Mouse (Mus musculus): ENCODE measurements around the gene Prc1. TPM values are rescaled to one million over a fixed set of nuclear protein-coding genes. Genes with fewer than 3 reads are reported as not detected.

Gene Prc1
- polyA plus RNA-seq, 1 experiment from 2014 or later: 47.7 TPM

DNA sequence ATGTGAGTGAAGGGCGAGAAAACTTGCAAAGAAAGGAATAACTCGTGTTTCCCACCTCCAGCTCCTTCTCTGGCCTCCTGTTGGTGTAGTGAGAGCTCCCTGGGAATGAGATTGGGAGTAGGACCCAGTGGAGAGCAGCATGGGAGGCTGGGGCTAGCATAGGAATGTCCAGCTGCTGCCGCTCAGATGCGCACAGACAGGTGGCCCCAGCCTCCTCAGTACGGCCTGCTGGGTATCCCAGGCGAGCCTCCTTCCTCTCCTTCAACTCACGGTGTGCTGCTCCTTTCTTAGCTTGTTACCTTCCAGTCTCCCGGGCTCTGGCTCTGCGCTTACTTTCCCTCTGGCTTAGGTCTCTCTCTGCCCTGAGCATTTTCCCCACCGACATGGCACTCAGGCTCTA, 14.2 kb upstream of the Prc1 start:
- H3K4me3 ChIP-seq (replicated peaks; ENCODE audit: low read depth, low read length): no peak overlapping the region
- no peaks in the 10 kb centered on the region for H3K4me1 ChIP-seq (ENCODE audit: control insufficient read depth, insufficient read depth, low read length)
- no peaks in the 10 kb centered on the region for H3K27me3 ChIP-seq (ENCODE audit: control insufficient read depth, insufficient read depth, low read length)
- H3K9ac ChIP-seq (replicated peaks; ENCODE audit: low read length): no peak overlapping the region
- ATAC-seq (ENCODE audit: low FRiP score, low TSS enrichment) (no peak), DNase-seq (no peak)
- peaks cover 79% of the 10 kb centered on the region for H3K36me3 ChIP-seq (ENCODE audit: control insufficient read depth, insufficient read depth, low read length)
- WGBS: 85% methylated on average over 10 of the region's 10 CpGs
- peaks cover 3% of the 10 kb centered on the region; the same call in 1 of the 2 replicates for H3K9me3 ChIP-seq (ENCODE audit: control insufficient read depth, low read length)
- no peak overlapping the region for H3K27ac ChIP-seq (replicated peaks; ENCODE audit: low read depth, low read length)
- H3K4me2 ChIP-seq (ENCODE audit: low read length): no peak overlapping the region

DNA sequence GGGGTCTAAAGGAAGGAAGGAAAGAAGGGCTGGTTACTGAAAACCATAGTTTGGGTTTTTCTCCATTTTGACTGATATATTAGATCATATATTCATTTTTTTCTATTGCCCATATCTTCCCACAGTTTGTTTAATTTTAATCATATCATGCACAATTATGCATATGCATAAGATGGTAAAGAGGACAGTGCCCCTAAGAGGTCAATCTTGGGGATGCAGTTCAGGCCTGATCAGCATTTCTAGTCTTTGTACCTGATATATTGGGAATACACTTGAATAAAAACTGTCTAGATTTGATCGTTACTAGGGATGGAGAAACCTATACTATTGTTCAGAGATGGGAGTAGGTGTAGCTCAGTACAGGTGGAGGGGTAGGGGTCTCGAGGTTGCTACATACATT, 13.3 kb upstream of the Prc1 start:
- no peak overlapping the region for H3K4me2 ChIP-seq (ENCODE audit: low read length)
- DNase-seq (no peak), ATAC-seq (ENCODE audit: low FRiP score, low TSS enrichment) (no peak)
- no peaks in the 10 kb centered on the region for H3K4me1 ChIP-seq (ENCODE audit: control insufficient read depth, insufficient read depth, low read length)
- no peak overlapping the region for H3K27ac ChIP-seq (replicated peaks; ENCODE audit: low read depth, low read length)
- peaks cover 81% of the 10 kb centered on the region for H3K36me3 ChIP-seq (ENCODE audit: control insufficient read depth, insufficient read depth, low read length)
- no peak overlapping the region for H3K9ac ChIP-seq (replicated peaks; ENCODE audit: low read length)
- no peaks in the 10 kb centered on the region for H3K27me3 ChIP-seq (ENCODE audit: control insufficient read depth, insufficient read depth, low read length)
- H3K9me3 ChIP-seq (ENCODE audit: control insufficient read depth, low read length): no peaks in the 10 kb centered on the region
- no peak overlapping the region for H3K4me3 ChIP-seq (replicated peaks; ENCODE audit: low read depth, low read length)
- WGBS: 87% methylated on average over 2 of the region's 2 CpGs

DNA sequence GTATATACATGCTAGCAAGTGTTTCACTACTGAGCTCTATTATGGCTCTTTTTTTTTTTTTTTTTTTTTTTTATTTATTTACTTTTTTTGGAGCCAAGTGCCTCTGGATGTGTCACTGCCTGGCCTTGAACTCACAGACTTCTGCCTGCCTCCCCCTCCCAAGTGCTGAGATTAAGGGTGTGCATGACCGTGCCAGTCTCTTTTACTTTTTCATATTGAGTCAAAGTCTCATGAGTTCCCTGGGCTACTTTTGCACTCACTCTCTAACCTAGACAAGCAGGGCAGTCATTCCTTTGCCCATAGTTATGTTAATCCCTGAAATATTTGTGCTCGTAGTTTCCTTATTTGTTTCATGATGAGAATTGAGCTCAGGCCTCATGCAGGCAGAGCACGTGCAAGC, 12.6 kb upstream of the Prc1 start:
- no peak for ATAC-seq (ENCODE audit: low FRiP score, low TSS enrichment)
- Histone ChIP-seq H3K9ac (replicated peaks; ENCODE audit: low read length) (no peak overlapping the region), H3K4me2 (ENCODE audit: low read length) (no peak overlapping the region), H3K4me3 (replicated peaks; ENCODE audit: low read depth, low read length) (no peak overlapping the region), H3K27me3 (ENCODE audit: control insufficient read depth, insufficient read depth, low read length) (no peaks in the 10 kb centered on the region), H3K4me1 (ENCODE audit: control insufficient read depth, insufficient read depth, low read length) (no peaks in the 10 kb centered on the region), H3K36me3 (ENCODE audit: control insufficient read depth, insufficient read depth, low read length) (peaks cover 81% of the 10 kb centered on the region), H3K9me3 (ENCODE audit: control insufficient read depth, low read length) (no peaks in the 10 kb centered on the region), H3K27ac (replicated peaks; ENCODE audit: low read depth, low read length) (no peak overlapping the region)
- no peak for DNase-seq
- 87% methylated on average over 3 of the region's 3 CpGs for WGBS

DNA sequence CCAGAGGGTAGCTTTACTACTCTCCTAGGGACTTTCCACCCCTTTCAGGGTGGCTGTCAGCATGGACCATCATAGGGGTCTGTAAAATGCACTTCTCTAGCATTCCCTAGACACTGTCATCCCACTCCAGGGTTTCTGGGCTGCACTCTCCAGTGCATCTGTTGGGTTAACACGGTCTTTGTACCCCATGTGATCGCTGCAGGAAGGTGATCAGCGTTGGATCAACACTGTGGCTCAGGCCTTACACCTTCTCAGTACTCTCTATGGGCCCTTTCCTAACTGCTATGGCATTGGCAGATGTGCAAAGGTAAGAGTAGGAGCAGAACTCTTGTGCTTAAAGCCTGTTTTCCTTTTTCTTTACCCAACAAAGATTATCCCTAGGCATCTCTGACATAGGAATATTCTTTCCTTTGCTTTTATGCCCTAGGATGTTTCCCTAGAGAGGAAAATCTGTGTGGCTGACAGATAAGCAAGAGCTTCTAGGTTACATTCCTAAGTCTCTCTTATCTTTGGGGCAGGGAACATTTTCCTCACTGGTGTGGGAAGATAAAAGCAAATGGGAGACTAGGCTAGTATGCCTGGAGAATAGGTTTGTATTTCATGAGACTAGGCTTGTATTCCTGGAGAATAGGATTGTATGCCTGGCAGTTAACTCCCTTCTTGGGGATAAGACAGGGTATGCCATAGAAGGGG, 10.9 kb upstream of the Prc1 start:
- DNase-seq (no peak), ATAC-seq (ENCODE audit: low FRiP score, low TSS enrichment) (no peak)
- Histone ChIP-seq H3K36me3 (ENCODE audit: control insufficient read depth, insufficient read depth, low read length) (peaks cover 84% of the 10 kb centered on the region), H3K9me3 (ENCODE audit: control insufficient read depth, low read length) (no peaks in the 10 kb centered on the region), H3K4me3 (replicated peaks; ENCODE audit: low read depth, low read length) (no peak overlapping the region), H3K9ac (replicated peaks; ENCODE audit: low read length) (no peak overlapping the region), H3K27me3 (ENCODE audit: control insufficient read depth, insufficient read depth, low read length) (no peaks in the 10 kb centered on the region), H3K4me1 (ENCODE audit: control insufficient read depth, insufficient read depth, low read length) (no peaks in the 10 kb centered on the region), H3K4me2 (ENCODE audit: low read length) (no peak overlapping the region), H3K27ac (replicated peaks; ENCODE audit: low read depth, low read length) (no peak overlapping the region)
- 94% methylated on average over 3 of the region's 3 CpGs for WGBS

DNA sequence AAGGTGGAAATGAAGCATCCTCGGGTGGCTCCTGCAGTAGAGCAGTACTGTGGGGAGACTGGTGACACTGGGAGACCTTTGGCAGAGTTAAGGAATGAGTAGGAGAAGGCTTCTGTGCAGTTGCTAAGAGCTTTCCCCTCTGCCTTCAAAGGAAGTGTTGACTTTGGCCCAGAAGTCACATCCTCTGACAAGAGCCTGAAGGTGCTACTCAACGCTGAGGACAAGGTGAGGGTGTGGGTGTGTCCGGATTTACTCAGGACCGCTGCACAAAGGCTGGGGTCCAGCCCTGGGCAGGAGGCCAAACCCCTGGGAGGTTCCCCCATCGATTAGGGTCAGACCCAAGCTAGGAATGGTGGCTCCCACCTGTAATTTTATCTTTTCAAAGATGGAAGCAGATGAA, 9.9 kb upstream of the Prc1 start:
- Histone ChIP-seq H3K4me3 (replicated peaks; ENCODE audit: low read depth, low read length) (no peak overlapping the region), H3K27me3 (ENCODE audit: control insufficient read depth, insufficient read depth, low read length) (no peaks in the 10 kb centered on the region), H3K9me3 (ENCODE audit: control insufficient read depth, low read length) (no peaks in the 10 kb centered on the region), H3K9ac (replicated peaks; ENCODE audit: low read length) (no peak overlapping the region), H3K4me2 (ENCODE audit: low read length) (no peak overlapping the region), H3K27ac (replicated peaks; ENCODE audit: low read depth, low read length) (no peak overlapping the region), H3K36me3 (ENCODE audit: control insufficient read depth, insufficient read depth, low read length) (peaks cover 77% of the 10 kb centered on the region), H3K4me1 (ENCODE audit: control insufficient read depth, insufficient read depth, low read length) (no peaks in the 10 kb centered on the region)
- 93% methylated on average over 5 of the region's 5 CpGs for WGBS
- DNase-seq: no peak
- ATAC-seq (ENCODE audit: low FRiP score, low TSS enrichment): no peak

DNA sequence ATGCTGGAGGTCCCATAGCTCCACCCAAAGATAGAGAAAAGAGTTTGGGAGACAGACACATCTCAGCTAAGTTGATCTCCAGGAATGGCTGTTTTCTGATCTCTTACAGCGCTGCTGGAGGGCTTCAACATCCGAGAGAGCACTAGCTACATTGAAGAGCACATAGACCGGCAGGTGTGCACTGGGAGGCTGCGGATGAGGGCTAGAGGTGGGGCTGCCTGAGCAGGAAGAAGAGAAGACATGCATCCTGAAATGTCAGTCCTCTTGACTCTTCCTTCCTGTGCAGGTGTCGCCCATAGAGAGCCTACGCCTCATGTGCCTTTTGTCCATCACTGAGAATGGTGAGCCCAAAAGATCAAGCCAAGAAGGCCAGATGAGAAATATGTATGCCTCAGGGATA, 8.5 kb upstream of the Prc1 start:
- WGBS: 90% methylated on average over 6 of the region's 6 CpGs
- no peaks in the 10 kb centered on the region for H3K4me1 ChIP-seq (ENCODE audit: control insufficient read depth, insufficient read depth, low read length)
- H3K36me3 ChIP-seq (ENCODE audit: control insufficient read depth, insufficient read depth, low read length): peaks cover 76% of the 10 kb centered on the region

DNA sequence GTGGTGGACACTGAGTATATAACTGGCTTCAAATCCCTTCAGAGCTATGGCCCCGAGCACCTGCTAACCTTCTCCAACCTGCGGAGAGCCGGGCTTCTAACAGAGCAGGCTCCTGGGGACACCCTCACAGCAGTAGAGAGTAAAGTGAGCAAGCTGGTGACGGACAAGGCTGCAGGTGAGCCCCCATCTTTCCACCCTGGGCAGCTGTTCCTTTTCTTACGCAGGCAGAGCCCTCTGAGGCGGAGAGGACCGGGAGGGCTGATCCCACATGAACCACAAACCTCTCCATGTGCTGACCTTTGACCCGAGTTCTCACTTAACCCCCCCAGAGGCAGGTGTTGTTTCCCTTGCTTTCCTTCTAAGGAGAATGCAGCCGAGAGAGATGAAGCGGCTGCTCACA, 6.5 kb upstream of the Prc1 start:
- Histone ChIP-seq H3K4me1 (ENCODE audit: control insufficient read depth, insufficient read depth, low read length) (no peaks in the 10 kb centered on the region), H3K4me2 (ENCODE audit: low read length) (no peak overlapping the region), H3K9ac (replicated peaks; ENCODE audit: low read length) (no peak overlapping the region), H3K27ac (replicated peaks; ENCODE audit: low read depth, low read length) (no peak overlapping the region), H3K36me3 (ENCODE audit: control insufficient read depth, insufficient read depth, low read length) (peaks cover 84% of the 10 kb centered on the region), H3K27me3 (ENCODE audit: control insufficient read depth, insufficient read depth, low read length) (no peaks in the 10 kb centered on the region), H3K9me3 (ENCODE audit: control insufficient read depth, low read length) (no peaks in the 10 kb centered on the region), H3K4me3 (replicated peaks; ENCODE audit: low read depth, low read length) (no peak overlapping the region)
- 82% methylated on average over 10 of the region's 10 CpGs for WGBS
- DNase-seq (no peak), ATAC-seq (ENCODE audit: low FRiP score, low TSS enrichment) (no peak)

More for the DNA sequence above, 8.5 kb upstream of the Prc1 start:
- no peak for ATAC-seq (ENCODE audit: low FRiP score, low TSS enrichment)
- H3K27ac ChIP-seq (replicated peaks; ENCODE audit: low read depth, low read length): no peak overlapping the region
- no peaks in the 10 kb centered on the region for H3K27me3 ChIP-seq (ENCODE audit: control insufficient read depth, insufficient read depth, low read length)
- no peak for DNase-seq
- H3K9ac ChIP-seq (replicated peaks; ENCODE audit: low read length): no peak overlapping the region
- no peak overlapping the region for H3K4me3 ChIP-seq (replicated peaks; ENCODE audit: low read depth, low read length)
- H3K9me3 ChIP-seq (ENCODE audit: control insufficient read depth, low read length): no peaks in the 10 kb centered on the region
- no peak overlapping the region for H3K4me2 ChIP-seq (ENCODE audit: low read length)

DNA sequence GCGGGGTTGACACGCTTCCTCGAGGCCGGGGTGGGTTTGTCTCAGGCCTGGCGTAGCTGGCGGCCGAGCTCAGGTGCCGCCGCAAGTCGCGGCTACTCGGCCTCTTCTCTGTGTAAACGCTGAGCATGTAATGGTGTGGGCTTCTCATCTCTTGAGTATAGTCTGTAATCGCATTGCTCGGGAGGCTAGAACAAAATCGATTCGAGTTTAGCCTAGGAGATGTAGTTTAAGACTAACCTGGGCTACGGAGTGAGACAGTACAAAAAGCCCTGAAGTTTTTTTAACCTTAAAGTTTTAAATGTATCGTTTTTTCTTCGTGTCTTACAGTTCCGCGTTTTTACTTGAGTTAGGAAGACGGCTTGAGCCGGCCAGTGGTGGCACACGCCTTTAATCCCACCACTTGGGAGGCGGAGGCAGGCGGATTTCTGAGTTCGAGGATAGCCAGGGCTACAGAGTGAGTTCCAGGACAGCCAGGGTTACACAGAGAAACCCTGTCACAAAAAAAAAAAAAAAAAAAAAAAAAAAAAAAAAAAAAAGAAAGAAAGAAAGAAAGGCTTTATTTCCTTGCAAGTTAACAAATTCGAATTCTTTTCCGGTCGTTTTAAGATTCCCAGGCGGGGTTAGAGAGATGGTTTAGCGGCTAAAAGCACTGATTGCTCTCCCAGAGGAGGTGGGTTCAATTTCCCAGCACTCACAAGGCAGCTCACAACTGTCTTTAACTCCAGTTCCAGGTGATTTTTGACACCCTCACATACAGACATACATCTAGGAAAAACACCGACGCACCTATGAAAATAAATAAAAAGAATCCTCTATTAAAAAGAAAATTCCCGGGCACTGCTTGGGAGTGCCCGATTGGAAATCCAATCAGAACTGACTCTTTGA, 756 bp downstream of the Prc1 start:
- ATAC-seq (ENCODE audit: low FRiP score, low TSS enrichment) (no peak; the same call in 1 of the 2 replicates), DNase-seq (no peak)
- no peaks in the 10 kb centered on the region for H3K27me3 ChIP-seq (ENCODE audit: control insufficient read depth, insufficient read depth, low read length)
- H3K9me3 ChIP-seq (ENCODE audit: control insufficient read depth, low read length): no peaks in the 10 kb centered on the region
- peak overlapping the region; percentile 72 for H3K4me3 ChIP-seq (replicated peaks; ENCODE audit: low read depth, low read length)
- peaks cover 19% of the 10 kb centered on the region for H3K36me3 ChIP-seq (ENCODE audit: control insufficient read depth, insufficient read depth, low read length)
- WGBS: 10% methylated on average over 37 of the region's 37 CpGs
- H3K27ac ChIP-seq (replicated peaks; ENCODE audit: low read depth, low read length): 0 out of 2 replicates have a peak overlapping the region, but pooled peaks have one; percentile 28
- H3K9ac ChIP-seq (replicated peaks; ENCODE audit: low read length): peak overlapping the region; percentile 53
- H3K4me2 ChIP-seq (ENCODE audit: low read length): peak overlapping the region; percentile 98
- H3K4me1 ChIP-seq (ENCODE audit: control insufficient read depth, insufficient read depth, low read length): peaks cover 4% of the 10 kb centered on the region
